Mouse (Mus musculus): ENCODE results near the gene Gjb5. TPM values are rescaled to one million over a fixed set of nuclear protein-coding genes. Genes with fewer than 3 reads are reported as not detected.

Gene Gjb5
- total RNA-seq (2018; cell fraction: chromatin; rRNA removed), result not detected
- not detected for total RNA-seq (2018; cell fraction: cytosol; rRNA removed)
- total RNA-seq (2018; cell fraction: nucleus; rRNA removed), result not detected
- polyA plus RNA-seq (2018), result not detected in 3 replicates

DNA sequence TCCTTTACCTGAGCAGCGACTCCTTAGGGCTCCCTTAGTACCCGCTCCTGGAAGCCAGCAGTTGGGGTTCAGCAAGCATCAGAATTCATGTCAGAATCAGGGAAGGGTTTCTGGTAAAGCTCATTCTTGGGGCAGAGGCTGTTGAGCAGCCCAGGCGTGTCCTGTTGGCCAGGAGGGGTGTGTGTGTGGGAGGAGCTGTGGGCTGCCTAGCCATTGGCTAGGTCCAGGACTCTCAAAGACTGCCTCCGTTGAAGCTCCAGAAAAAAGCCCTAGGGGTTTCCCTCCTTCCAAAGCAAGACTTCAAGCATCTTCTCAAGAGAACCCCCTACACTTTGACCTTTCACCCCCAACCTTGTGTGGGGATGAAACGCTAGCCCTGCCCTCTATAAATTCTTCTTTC, at the start of gene Gjb5:
Gene Gjb5 (minus strand): TSS at position 164 of the 400 bp plus-strand sequence.
- Histone ChIP-seq H3K36me3 (ENCODE audit: inconsistent target) (no peaks in the 10 kb centered on the region), H3K79me2 (ENCODE audit: inconsistent target) (no peaks in the 10 kb centered on the region), H3K27ac (no peak within 1 kb of the TSS), H3K4me3 (ENCODE audit: inconsistent target) (no peak within 1 kb of the TSS)
- WGBS (ENCODE audit: missing documents), result 67% methylated on average over 5 of the region's 5 CpGs

DNA sequence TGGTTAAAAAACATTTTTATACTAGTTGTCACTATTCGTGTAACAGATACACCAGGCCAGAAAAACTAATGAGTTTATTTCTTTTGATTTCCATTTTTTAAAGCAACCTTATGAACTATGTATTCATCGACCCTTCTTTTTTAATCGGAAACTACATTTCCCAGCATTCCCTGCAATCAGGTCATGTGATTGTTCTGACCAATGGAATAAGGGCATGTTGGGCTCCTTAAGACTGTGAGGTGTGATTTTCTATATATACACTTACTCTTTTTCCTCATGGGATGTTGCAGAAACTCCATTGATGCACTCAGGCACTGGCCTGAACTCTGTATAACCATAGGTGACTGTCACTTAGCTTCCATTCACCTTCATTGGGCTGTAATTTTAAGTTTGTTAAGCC, 44.6 kb upstream of the Gjb5 start:
- no peak overlapping the region for H3K27ac ChIP-seq
- no peaks in the 10 kb centered on the region for H3K36me3 ChIP-seq (ENCODE audit: inconsistent target)
- WGBS (ENCODE audit: missing documents), result 85% methylated on average over 3 of the region's 3 CpGs
- no peak overlapping the region for H3K4me3 ChIP-seq (ENCODE audit: inconsistent target)
- no peaks in the 10 kb centered on the region for H3K79me2 ChIP-seq (ENCODE audit: inconsistent target)

DNA sequence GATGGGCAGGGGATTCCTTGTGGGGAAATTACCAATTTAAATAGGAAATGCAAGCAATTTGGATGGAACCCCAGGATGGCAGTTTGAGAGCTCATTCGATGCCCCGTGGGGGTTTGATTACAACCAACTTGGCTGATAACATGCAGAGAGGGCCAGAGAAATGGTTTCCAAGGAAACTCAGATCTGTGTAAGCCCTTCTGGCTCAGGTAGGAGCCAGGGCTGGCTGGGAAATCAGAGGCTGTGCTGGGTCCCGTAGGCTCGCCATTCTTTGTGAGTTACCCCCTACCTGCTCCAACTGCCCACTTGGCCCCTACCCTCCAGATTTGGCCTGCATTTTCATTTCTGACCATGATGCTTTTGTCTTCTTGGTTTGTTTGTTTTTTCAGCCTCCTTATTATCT, 44.2 kb upstream of the Gjb5 start:
- WGBS (ENCODE audit: missing documents), result 84% methylated on average over 4 of the region's 4 CpGs
- Histone ChIP-seq H3K79me2 (ENCODE audit: inconsistent target) (no peaks in the 10 kb centered on the region), H3K4me3 (ENCODE audit: inconsistent target) (no peak overlapping the region), H3K36me3 (ENCODE audit: inconsistent target) (no peaks in the 10 kb centered on the region), H3K27ac (no peak overlapping the region)

DNA sequence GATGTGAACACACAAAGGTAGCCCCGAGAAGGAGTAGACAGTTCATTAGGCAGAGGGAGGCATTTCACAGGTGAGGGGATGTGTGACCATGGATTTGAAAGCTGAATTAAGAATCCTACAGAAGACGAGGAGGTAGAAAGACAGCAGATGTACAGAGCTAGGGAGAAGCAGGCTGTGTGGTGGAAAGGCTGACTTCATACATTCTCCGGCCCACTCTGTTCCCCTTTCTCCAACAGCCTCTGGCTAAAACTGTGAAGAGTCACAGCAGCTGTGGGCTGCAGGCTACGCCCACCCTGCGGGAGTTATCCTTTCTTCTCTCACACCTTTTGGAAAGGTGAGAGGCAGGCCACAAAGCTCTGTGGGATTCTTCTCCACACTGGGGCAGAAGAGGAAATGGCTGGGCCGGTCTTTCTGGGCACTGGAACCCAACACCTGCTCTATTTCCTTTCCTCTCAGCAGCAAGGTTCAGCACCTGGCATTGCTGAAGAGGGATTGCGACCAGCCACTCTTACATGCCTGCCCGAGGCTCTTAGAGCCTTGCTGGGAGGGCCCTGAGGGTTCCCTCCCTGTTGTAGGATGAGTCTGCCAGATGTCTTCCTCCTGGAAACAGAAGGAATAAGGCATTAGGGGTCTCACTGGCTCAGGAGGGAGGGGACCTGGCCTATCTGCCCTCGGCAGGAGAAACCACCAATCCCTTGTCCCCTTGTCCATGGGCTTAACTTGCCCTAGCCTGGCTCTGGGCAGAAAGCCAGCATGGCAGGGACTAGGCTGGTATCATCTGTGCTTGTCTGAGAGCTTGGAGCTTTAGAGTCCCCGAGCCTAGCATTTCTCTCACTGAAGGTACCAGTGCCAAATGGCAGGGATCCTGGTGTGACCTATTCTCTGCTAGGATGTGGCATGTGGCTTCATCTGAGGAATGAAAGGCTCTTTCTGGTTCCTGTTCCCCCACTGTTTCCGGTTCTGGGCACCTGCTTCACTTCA, 42.5 kb upstream of the Gjb5 start:
- no peak overlapping the region for H3K4me3 ChIP-seq (ENCODE audit: inconsistent target)
- H3K27ac ChIP-seq, result no peak overlapping the region
- WGBS (ENCODE audit: missing documents), result 44% methylated on average over 11 of the region's 11 CpGs
- no peaks in the 10 kb centered on the region for H3K79me2 ChIP-seq (ENCODE audit: inconsistent target)
- no peaks in the 10 kb centered on the region for H3K36me3 ChIP-seq (ENCODE audit: inconsistent target)

DNA sequence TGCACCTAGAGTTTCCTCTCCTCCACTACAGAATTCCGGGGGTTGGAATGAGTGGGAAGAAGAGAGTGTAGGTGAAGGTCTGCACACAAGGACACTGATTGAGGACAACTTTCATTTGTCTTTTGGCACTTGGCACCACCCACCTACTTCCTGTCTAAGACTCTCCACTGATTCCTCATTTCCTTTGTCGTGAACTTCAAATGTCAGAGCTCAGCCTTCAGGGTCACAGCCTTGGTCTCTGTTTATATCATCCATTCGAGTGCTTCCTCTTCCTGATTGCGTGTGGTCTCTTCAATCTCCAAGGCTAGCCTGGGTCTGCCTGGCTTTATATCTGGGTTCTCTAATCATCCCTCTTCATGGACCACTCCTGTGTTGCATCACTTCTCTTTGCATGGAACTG, 37.6 kb upstream of the Gjb5 start:
- no peak overlapping the region for H3K27ac ChIP-seq
- whole genome bisulfite sequencing (ENCODE audit: missing documents), result 17% methylated on average over 4 of the region's 4 CpGs
- no peaks in the 10 kb centered on the region for H3K79me2 ChIP-seq (ENCODE audit: inconsistent target)
- no peaks in the 10 kb centered on the region for H3K36me3 ChIP-seq (ENCODE audit: inconsistent target)
- H3K4me3 ChIP-seq (ENCODE audit: inconsistent target), result no peak overlapping the region

DNA sequence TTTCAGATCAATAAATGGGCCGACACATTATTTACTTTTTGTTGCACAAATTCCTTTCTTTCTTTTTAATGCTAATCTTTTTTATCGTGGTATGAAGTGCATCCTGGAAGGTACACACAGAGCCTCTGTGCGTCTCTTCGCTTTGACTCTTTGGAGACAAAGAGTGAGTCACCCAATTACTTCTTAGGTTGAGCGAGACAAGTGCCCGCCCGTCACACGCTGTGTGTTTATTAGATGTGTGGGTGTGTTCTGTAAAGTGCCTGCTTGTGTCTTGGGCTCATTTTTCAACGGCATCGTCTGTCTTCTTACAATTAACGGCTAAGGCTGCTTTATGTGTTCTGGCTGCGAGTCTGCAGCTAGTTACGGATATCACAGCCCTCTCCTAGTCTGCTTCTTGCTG, 31.7 kb upstream of the Gjb5 start:
- 78% methylated on average over 13 of the region's 13 CpGs for WGBS (ENCODE audit: missing documents)
- no peak overlapping the region for H3K27ac ChIP-seq

DNA sequence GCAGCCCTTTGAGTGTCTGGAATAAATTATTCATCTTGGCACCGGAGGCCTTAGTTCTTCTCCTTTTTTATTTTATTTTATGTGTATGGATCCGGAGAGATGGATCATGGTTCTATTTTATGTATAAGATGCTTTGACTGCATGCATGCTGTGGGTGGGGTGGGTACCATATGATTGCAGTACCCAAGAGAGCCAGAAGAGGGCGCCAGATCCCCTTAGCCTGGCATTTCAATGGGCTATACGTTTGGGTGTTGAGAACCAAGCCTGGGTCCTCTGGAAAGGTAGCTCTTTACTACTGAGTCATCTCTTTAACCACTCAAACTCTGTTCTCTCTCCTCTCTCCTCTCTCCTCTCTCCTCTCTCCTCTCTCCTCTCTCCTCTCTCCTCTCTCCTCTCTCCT, 19.4 kb upstream of the Gjb5 start:
- 26% methylated on average over 4 of the region's 4 CpGs for WGBS (ENCODE audit: missing documents)

More for the DNA sequence above, 31.7 kb upstream of the Gjb5 start:
- Histone ChIP-seq H3K4me3 (ENCODE audit: inconsistent target) (no peak overlapping the region), H3K79me2 (ENCODE audit: inconsistent target) (no peaks in the 10 kb centered on the region), H3K36me3 (ENCODE audit: inconsistent target) (no peaks in the 10 kb centered on the region)

DNA sequence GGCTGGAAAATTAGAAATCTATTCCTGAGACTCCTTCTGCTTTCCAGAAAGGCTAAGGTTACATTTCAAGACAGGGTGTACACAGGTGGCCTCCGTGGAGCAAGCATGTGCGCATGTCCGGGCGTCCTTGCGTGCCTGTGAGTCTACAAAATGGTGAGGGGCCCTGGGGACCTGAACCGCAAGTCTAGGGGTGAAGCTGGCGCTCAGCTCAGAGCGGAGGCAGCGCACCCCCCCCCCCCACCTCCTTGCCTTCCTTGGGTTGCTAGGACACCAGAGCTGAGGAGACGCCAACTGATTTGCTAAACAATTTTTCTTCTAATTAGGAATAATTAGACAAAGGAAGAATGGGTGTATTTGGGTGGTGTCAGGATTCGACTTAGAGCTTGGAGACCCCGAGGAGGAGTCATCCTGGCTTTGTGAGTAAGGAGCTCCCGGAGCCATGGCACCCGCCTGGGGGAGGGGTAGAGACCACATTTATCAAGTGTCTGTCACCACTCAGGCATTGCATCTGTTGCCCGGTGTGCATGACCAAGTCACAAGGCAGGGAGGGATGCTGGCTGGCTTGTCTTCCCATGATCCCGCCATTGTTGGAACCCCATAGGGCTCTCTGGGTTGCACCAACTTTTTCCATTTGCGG, 17.7 kb upstream of the Gjb5 start:
- H3K36me3 ChIP-seq (ENCODE audit: inconsistent target), result no peaks in the 10 kb centered on the region
- H3K79me2 ChIP-seq (ENCODE audit: inconsistent target), result no peaks in the 10 kb centered on the region
- 89% methylated on average over 17 of the region's 17 CpGs for WGBS (ENCODE audit: missing documents)
- no peak overlapping the region for H3K4me3 ChIP-seq (ENCODE audit: inconsistent target)
- no peak overlapping the region for H3K27ac ChIP-seq

More for the DNA sequence above, 19.4 kb upstream of the Gjb5 start:
- H3K4me3 ChIP-seq (ENCODE audit: inconsistent target), result no peak overlapping the region
- no peak overlapping the region for H3K27ac ChIP-seq
- H3K36me3 ChIP-seq (ENCODE audit: inconsistent target), result no peaks in the 10 kb centered on the region
- no peaks in the 10 kb centered on the region for H3K79me2 ChIP-seq (ENCODE audit: inconsistent target)

DNA sequence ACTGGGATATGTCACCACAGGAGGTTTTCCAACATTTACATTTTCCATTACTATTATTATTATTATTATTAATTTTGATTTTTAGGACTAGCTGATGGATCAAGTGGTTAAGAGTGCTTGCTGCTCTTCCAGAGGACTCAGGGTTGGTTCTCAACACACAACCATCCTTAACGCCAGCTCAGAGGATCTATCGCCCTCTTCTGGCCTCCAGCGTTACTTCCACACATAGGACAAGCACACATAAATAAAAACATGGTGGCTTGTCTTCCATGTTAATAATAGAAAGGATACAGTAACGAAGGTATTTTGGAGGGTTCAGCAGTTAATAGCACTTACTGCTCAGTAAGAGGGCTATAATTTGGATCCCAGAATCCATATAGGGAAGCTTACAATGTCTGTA, 16.7 kb upstream of the Gjb5 start:
- WGBS (ENCODE audit: missing documents), result 91% methylated on average over 4 of the region's 4 CpGs
- H3K27ac ChIP-seq, result no peak overlapping the region
- no peaks in the 10 kb centered on the region for H3K36me3 ChIP-seq (ENCODE audit: inconsistent target)
- no peak overlapping the region for H3K4me3 ChIP-seq (ENCODE audit: inconsistent target)
- H3K79me2 ChIP-seq (ENCODE audit: inconsistent target), result no peaks in the 10 kb centered on the region

DNA sequence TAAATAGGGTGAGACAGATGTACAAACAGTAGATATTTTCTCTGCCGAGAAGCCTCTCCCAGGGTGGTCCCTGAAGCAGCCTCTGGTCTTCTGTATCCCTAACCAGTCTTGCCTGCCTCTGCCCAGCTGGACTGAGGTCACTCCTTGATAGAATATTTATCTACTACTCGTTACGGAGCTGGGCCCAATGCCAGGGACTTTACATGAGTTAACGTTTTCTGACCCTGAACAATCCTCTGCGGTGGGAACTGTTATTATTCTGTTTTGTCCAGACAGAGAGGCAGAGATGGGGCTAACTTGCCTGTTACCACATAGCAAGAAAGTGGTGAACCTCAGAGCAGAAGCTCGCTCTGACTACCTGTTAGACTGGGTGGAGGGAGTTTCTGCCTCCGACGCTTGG, 15.5 kb upstream of the Gjb5 start:
- WGBS (ENCODE audit: missing documents), result 77% methylated on average over 8 of the region's 8 CpGs

DNA sequence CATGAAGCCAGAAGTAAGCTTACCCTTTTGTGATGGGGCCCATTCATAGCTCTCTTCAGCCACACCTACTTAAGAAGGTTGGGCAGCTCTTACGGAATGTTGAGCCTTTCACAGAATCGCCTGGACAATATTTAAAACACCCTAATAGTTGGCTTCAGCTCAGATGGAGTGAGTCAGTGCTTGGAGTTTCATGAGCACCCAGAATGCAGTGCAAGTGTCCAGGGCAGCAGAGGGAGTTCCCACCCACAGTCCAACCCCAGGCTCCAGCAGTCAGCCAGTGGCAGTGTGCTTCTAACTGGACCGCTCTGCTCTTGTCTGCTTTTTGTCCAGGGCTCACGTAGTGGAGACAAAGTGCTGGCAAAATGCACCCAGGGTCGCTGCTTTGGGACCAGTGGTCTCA, 13.6 kb upstream of the Gjb5 start:
- Histone ChIP-seq H3K4me3 (ENCODE audit: inconsistent target) (no peak overlapping the region), H3K79me2 (ENCODE audit: inconsistent target) (no peaks in the 10 kb centered on the region), H3K36me3 (ENCODE audit: inconsistent target) (no peaks in the 10 kb centered on the region), H3K27ac (no peak overlapping the region)
- 84% methylated on average over 5 of the region's 5 CpGs for WGBS (ENCODE audit: missing documents)

More for the DNA sequence above, 15.5 kb upstream of the Gjb5 start:
- no peak overlapping the region for H3K4me3 ChIP-seq (ENCODE audit: inconsistent target)
- no peaks in the 10 kb centered on the region for H3K36me3 ChIP-seq (ENCODE audit: inconsistent target)
- H3K27ac ChIP-seq, result no peak overlapping the region
- no peaks in the 10 kb centered on the region for H3K79me2 ChIP-seq (ENCODE audit: inconsistent target)

DNA sequence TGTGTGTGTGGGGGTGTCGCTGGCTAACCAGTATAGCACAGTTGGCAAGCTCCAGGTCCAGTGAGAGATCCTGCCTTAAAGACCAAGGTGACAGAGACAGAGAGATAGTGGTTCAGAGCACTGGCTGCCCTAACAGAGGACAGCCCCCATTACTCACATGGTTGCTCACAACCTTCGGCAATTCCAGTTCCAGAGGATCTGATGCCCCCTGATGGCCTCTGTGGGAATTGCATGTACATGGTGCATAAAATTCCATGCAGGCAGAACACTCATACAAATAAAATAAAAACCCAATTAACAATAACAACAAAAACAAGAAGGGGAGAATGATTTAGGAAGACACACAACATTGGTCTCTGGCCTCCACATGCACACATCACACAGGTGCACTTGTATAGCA, 12.5 kb upstream of the Gjb5 start:
- WGBS (ENCODE audit: missing documents), result 48% methylated on average over 2 of the region's 2 CpGs

DNA sequence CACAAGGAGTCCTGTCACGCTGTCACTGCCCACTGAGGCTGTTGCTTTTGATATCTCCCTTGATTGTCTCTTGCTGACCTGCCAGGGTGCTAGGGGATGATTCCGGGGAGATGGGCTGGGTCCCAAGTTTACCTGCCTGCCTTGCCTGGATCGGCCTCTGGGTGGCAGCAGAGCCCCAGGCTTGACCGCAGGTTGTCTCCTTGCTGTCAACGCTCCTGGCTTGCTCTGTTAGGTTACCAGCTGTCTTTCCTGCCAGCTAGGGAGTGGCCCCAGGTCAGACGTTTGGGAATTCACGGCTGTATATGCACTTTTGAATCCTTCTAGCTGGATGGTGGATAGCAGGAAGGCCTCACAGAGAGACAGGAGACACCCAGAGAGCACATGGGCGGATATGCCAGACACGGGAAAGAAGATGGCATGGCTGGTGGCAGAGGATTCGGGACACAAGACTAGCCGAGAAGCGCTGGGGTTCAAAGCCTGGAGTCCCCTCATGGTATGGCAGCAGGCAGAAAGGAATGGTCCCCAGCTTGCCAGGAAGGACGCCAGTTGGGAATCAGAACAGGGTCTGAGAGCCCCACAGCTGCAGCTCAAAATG, 10.5 kb upstream of the Gjb5 start:
- no peak overlapping the region for H3K27ac ChIP-seq
- 36% methylated on average over 13 of the region's 13 CpGs for WGBS (ENCODE audit: missing documents)
- H3K36me3 ChIP-seq (ENCODE audit: inconsistent target), result no peaks in the 10 kb centered on the region
- no peak overlapping the region for H3K4me3 ChIP-seq (ENCODE audit: inconsistent target)
- H3K79me2 ChIP-seq (ENCODE audit: inconsistent target), result no peaks in the 10 kb centered on the region

More for the DNA sequence above, 12.5 kb upstream of the Gjb5 start:
- no peaks in the 10 kb centered on the region for H3K79me2 ChIP-seq (ENCODE audit: inconsistent target)
- no peaks in the 10 kb centered on the region for H3K36me3 ChIP-seq (ENCODE audit: inconsistent target)
- H3K27ac ChIP-seq, result no peak overlapping the region
- no peak overlapping the region for H3K4me3 ChIP-seq (ENCODE audit: inconsistent target)

DNA sequence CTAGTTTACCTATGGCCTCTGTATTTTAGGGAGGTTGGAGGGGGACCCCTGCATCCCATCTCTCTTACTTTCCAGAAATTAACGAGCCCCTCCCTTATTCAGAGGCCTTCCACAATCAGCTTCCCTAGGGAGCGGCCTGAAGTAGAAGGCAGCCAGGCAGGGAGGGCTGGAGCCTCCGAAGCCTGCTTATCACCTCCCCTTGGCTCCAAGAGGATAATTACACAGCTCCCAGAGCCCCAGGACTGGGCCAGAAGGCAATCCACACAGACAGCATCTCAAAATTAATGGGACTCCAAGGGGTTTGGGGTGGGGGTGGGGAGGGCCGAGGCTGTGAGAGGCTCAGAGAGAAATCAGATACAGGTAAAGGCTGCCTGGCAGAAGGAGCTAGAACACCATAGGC, 7.9 kb upstream of the Gjb5 start:
- Histone ChIP-seq H3K79me2 (ENCODE audit: inconsistent target) (no peaks in the 10 kb centered on the region), H3K27ac (no peak overlapping the region), H3K4me3 (ENCODE audit: inconsistent target) (no peak overlapping the region), H3K36me3 (ENCODE audit: inconsistent target) (no peaks in the 10 kb centered on the region)
- WGBS (ENCODE audit: missing documents), result 67% methylated on average over 4 of the region's 4 CpGs

DNA sequence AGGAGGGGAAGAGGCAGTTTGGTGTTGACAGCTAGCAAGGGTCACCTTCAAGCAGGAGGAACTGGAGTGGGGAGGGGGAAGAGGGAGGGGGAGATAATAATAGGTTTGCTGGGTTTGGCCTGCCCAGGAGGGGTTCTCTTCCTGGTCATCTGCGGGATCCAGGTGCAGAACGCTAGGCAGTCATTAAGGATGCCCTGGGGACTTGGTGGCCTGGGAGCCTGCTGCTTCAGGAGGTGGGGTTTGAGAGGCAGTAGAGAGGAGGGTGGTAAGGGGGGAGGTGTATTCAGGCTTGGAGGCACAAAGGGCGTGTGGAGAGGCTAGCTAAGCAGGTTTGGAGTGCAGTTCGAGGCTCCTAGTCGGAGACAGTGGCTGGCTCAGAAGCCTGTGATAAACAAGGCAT, 7.5 kb upstream of the Gjb5 start:
- H3K4me3 ChIP-seq (ENCODE audit: inconsistent target), result no peak overlapping the region
- no peaks in the 10 kb centered on the region for H3K36me3 ChIP-seq (ENCODE audit: inconsistent target)
- 71% methylated on average over 4 of the region's 5 CpGs for WGBS (ENCODE audit: missing documents)
- H3K79me2 ChIP-seq (ENCODE audit: inconsistent target), result no peaks in the 10 kb centered on the region
- H3K27ac ChIP-seq, result no peak overlapping the region
